9 mouse cellular contexts compared by ENCODE assay signal in genomic region chrX:94061246-94061645, GRCm38 (mm10).
DNase-seq lines count a peak whose midpoint lies in the region; ATAC-seq and TF ChIP-seq lines count a peak whose summit lies in the region.
"Had no signal": no experiment of that assay in that cellular context is flagged by ENCODE, and none has a peak within 500 bp of the region (broad histone marks: within the 10 kb centered on the region; RNA-seq: fewer than 3 reads in every experiment).

No protein-coding gene starts in this region.

- no peak overlapping the region for H3K9ac ChIP-seq in intestine, embryonic 16.5 days (ENCODE audit: low read depth, low read length)
- H3K9ac ChIP-seq in intestine, embryonic 15.5 days: no peak overlapping the region
- no peak overlapping the region for H3K9ac ChIP-seq in CH12.LX (ENCODE audit: insufficient read depth, low read depth)
- H3K9ac ChIP-seq in midbrain, embryonic 13.5 days (replicated peaks): no peak overlapping the region
- no peak overlapping the region for H3K9ac ChIP-seq in midbrain, embryonic 11.5 days (ENCODE audit: low read length)
- H3K9ac ChIP-seq: hindbrain, embryonic 15.5 days had no signal

- H3K4me3 ChIP-seq in intestine, embryonic 16.5 days (ENCODE audit: low read length): no peak overlapping the region
- H3K4me3 ChIP-seq in intestine, embryonic 15.5 days (replicated peaks): no peak overlapping the region
- H3K4me3 ChIP-seq in CH12.LX (replicated peaks in 1 of 3; ENCODE audit: low read depth in 2 of 3, low read length in 2 of 3, poor library complexity in 1 of 3): no peak overlapping the region
- H3K4me3 ChIP-seq in midbrain, embryonic 13.5 days (replicated peaks): no peak overlapping the region
- H3K4me3 ChIP-seq in midbrain, embryonic 11.5 days (ENCODE audit: low read depth, low read length): no peak overlapping the region
- H3K4me3 ChIP-seq: hindbrain, embryonic 15.5 days had no signal

- no peak for TF ChIP-seq CTCF in CH12.LX (conservative IDR thresholded peaks at IDR 0.05 in 1 of 2, IDR thresholded peaks at IDR 0.05 in 1 of 2; ENCODE audit: low read depth in 2 of 2, low read length in 2 of 2)

- TF ChIP-seq EP300 in CH12.LX (IDR thresholded peaks at IDR 0.05; ENCODE audit: low read length): no peak

- in situ Hi-C loops in CH12.LX (cut with MboI; ENCODE audit: low pct_ligation_motif_present, low pct_unique_long_range_greater_than_20kb, low sequenced_read_pairs): no loop called here

- H3K27ac ChIP-seq in intestine, embryonic 16.5 days (ENCODE audit: low read length): no peak overlapping the region
- no peak overlapping the region for H3K27ac ChIP-seq in intestine, embryonic 15.5 days
- no peak overlapping the region for H3K27ac ChIP-seq in CH12.LX (ENCODE audit: insufficient read depth, low read depth)
- no peak overlapping the region for H3K27ac ChIP-seq in midbrain, embryonic 13.5 days
- H3K27ac ChIP-seq in midbrain, embryonic 11.5 days (ENCODE audit: low read depth, low read length): no peak overlapping the region
- H3K27ac ChIP-seq: hindbrain, embryonic 15.5 days had no signal

- ATAC-seq in intestine, embryonic 16.5 days: no peak; the same call in 1 of the 2 replicates
- no peak for ATAC-seq in intestine, embryonic 15.5 days
- no peak for ATAC-seq in midbrain, embryonic 13.5 days
- ATAC-seq in midbrain, embryonic 11.5 days (ENCODE audit: low FRiP score): no peak

- peaks cover 17% of the 10 kb centered on the region; the same call in 1 of the 2 replicates for H3K27me3 ChIP-seq in intestine, embryonic 16.5 days (replicated peaks; ENCODE audit: control insufficient read depth, insufficient read depth, low read length)
- peaks cover 6% of the 10 kb centered on the region; the same call in 1 of the 2 replicates for H3K27me3 ChIP-seq in intestine, embryonic 15.5 days (replicated peaks)
- no peaks in the 10 kb centered on the region for H3K27me3 ChIP-seq in CH12.LX (replicated peaks)
- H3K27me3 ChIP-seq in midbrain, embryonic 13.5 days: peaks cover 54% of the 10 kb centered on the region
- peaks cover 13% of the 10 kb centered on the region for H3K27me3 ChIP-seq in midbrain, embryonic 11.5 days (ENCODE audit: control insufficient read depth, insufficient read depth, low read length)

- no peaks in the 10 kb centered on the region for H3K4me1 ChIP-seq in intestine, embryonic 16.5 days (ENCODE audit: control insufficient read depth, insufficient read depth, low read length)
- no peaks in the 10 kb centered on the region for H3K4me1 ChIP-seq in intestine, embryonic 15.5 days (replicated peaks)
- 0 out of 4 replicates have a peak, but pooled peaks cover 0 to 5% of the 10 kb centered on the region in 2 experiments for H3K4me1 ChIP-seq in CH12.LX (ENCODE audit: control insufficient read depth in 1 of 2, insufficient read depth in 2 of 2)
- H3K4me1 ChIP-seq in midbrain, embryonic 13.5 days (replicated peaks): no peaks in the 10 kb centered on the region
- H3K4me1 ChIP-seq in midbrain, embryonic 11.5 days (ENCODE audit: control insufficient read depth, insufficient read depth, low read length): 0 out of 2 replicates have a peak, but pooled peaks cover 2% of the 10 kb centered on the region
- H3K4me1 ChIP-seq: hindbrain, embryonic 15.5 days had no signal

- 40% methylated on average over 6 of the region's 6 CpGs for WGBS in intestine, embryonic 16.5 days
- WGBS in intestine, embryonic 15.5 days: 36% methylated on average over 6 of the region's 6 CpGs
- 71% methylated on average over 6 of the region's 6 CpGs for WGBS in midbrain, embryonic 13.5 days
- 63% methylated on average over 6 of the region's 6 CpGs for WGBS in midbrain, embryonic 11.5 days

- dilution Hi-C loops in CH12.LX (cut with MboI; ENCODE audit: extremely low pct_ligation_motif_present, extremely low pct_unique_long_range_greater_than_20kb, low sequenced_read_pairs): no loop called here

- TF ChIP-seq POLR2A in CH12.LX (IDR thresholded peaks at IDR 0.05; ENCODE audit: low read depth, low read length): no peak

- no peaks in the 10 kb centered on the region for H3K36me3 ChIP-seq in intestine, embryonic 16.5 days (ENCODE audit: control insufficient read depth, insufficient read depth, low read length)
- no peaks in the 10 kb centered on the region for H3K36me3 ChIP-seq in intestine, embryonic 15.5 days
- no peaks in the 10 kb centered on the region for H3K36me3 ChIP-seq in CH12.LX (replicated peaks in 1 of 2; ENCODE audit: control insufficient read depth in 1 of 2, insufficient read depth in 1 of 2, low read length in 1 of 2)
- no peaks in the 10 kb centered on the region for H3K36me3 ChIP-seq in midbrain, embryonic 13.5 days
- H3K36me3 ChIP-seq in midbrain, embryonic 11.5 days (ENCODE audit: control insufficient read depth, insufficient read depth, low read length): no peaks in the 10 kb centered on the region
- H3K36me3 ChIP-seq: hindbrain, embryonic 15.5 days had no signal

- no peaks in the 10 kb centered on the region for H3K9me3 ChIP-seq in intestine, embryonic 16.5 days (ENCODE audit: control insufficient read depth, low read length)
- no peaks in the 10 kb centered on the region for H3K9me3 ChIP-seq in intestine, embryonic 15.5 days
- no peaks in the 10 kb centered on the region for H3K9me3 ChIP-seq in CH12.LX (replicated peaks; ENCODE audit: low read length)
- H3K9me3 ChIP-seq in midbrain, embryonic 13.5 days: no peaks in the 10 kb centered on the region
- H3K9me3 ChIP-seq in midbrain, embryonic 11.5 days (ENCODE audit: control insufficient read depth, low read length): no peaks in the 10 kb centered on the region
- H3K9me3 ChIP-seq: hindbrain, embryonic 15.5 days had no signal

- H3K4me2 ChIP-seq in intestine, embryonic 16.5 days (ENCODE audit: low read depth, low read length): peak overlapping the region; percentile 22; the same call in 1 of the 2 replicates
- H3K4me2 ChIP-seq in intestine, embryonic 15.5 days (replicated peaks): no peak overlapping the region
- H3K4me2 ChIP-seq in CH12.LX (ENCODE audit: insufficient read depth, low read depth, poor library complexity, severe bottlenecking): peak overlapping the region; percentile 64
- no peak overlapping the region for H3K4me2 ChIP-seq in midbrain, embryonic 13.5 days (replicated peaks)
- no peak overlapping the region for H3K4me2 ChIP-seq in midbrain, embryonic 11.5 days
- H3K4me2 ChIP-seq: hindbrain, embryonic 15.5 days had no signal

- no peaks in the 10 kb centered on the region for H3K79me2 ChIP-seq in CH12.LX (replicated peaks; ENCODE audit: control insufficient read depth, extremely low read depth, insufficient read depth, poor library complexity, severe bottlenecking)

- no peak for TF ChIP-seq RAD21 in CH12.LX (IDR thresholded peaks at IDR 0.05; ENCODE audit: low read depth, low read length)

- DNase-seq in CH12.LX (ENCODE audit: extremely low read depth): no peak
- DNase-seq in fibroblast of lung, adult 2 months (ENCODE audit: low read depth): peak; percentile 50
- peak; percentile 63 for DNase-seq in layer of hippocampus, adult 9-11 months
- DNase-seq in skeletal muscle tissue, adult 2 months (ENCODE audit: low read depth, low spot score): peak; percentile 57
- DNase-seq in midbrain, embryonic 11.5 days (ENCODE audit: low spot score, missing footprints): no peak

TF ChIP-seq in CH12.LX, 34 proteins besides CTCF, POLR2A, EP300 and RAD21:
- no peak for TF ChIP-seq NRF1 (IDR thresholded peaks at IDR 0.05; ENCODE audit: low read depth, low read length)
- no peak for TF ChIP-seq MXI1 (IDR thresholded peaks at IDR 0.05; ENCODE audit: low read depth, low read length)
- no peak for TF ChIP-seq E2F4 (IDR thresholded peaks at IDR 0.05; ENCODE audit: insufficient replicate concordance, low read depth, low read length)
- TF ChIP-seq MAZ (IDR thresholded peaks at IDR 0.05; ENCODE audit: low read depth, low read length): no peak
- no peak for TF ChIP-seq ZMIZ1 (IDR thresholded peaks at IDR 0.05; ENCODE audit: low read depth, low read length)
- no peak for TF ChIP-seq CHD1 (IDR thresholded peaks at IDR 0.05; ENCODE audit: low read depth, low read length)
- TF ChIP-seq USF1 (IDR thresholded peaks at IDR 0.05; ENCODE audit: low read depth, low read length): no peak
- TF ChIP-seq SIN3A (IDR thresholded peaks at IDR 0.05; ENCODE audit: low read length): no peak
- no peak for TF ChIP-seq MAFK (IDR thresholded peaks at IDR 0.05; ENCODE audit: insufficient replicate concordance, low read length)
- no peak for TF ChIP-seq CHD2 (IDR thresholded peaks at IDR 0.05; ENCODE audit: low read length)
- TF ChIP-seq MAX (IDR thresholded peaks at IDR 0.05; ENCODE audit: low read length): no peak
- TF ChIP-seq JUND (conservative IDR thresholded peaks at IDR 0.05; ENCODE audit: low read depth, low read length): no peak
- TF ChIP-seq PAX5 (IDR thresholded peaks at IDR 0.05; ENCODE audit: low read length): no peak
- TF ChIP-seq JUN (IDR thresholded peaks at IDR 0.05; ENCODE audit: insufficient read depth, low read depth, low read length): no peak
- TF ChIP-seq BHLHE40 (IDR thresholded peaks at IDR 0.05; ENCODE audit: low read depth, low read length): no peak
- TF ChIP-seq UBTF (IDR thresholded peaks at IDR 0.05; ENCODE audit: low read depth, low read length): no peak
- TF ChIP-seq SMC3 (IDR thresholded peaks at IDR 0.05; ENCODE audit: low read depth, low read length): no peak

Comparison
In these comparisons a context has a peak if more than half of its experiments do, and no peak if none do; other contexts are left out.
1. H3K4me2 ChIP-seq: peak in intestine, embryonic 16.5 days (single experiment) and CH12.LX (single experiment); none in intestine, embryonic 15.5 days (single experiment), midbrain, embryonic 13.5 days (single experiment) and midbrain, embryonic 11.5 days (single experiment).
2. DNase-seq: peak in fibroblast of lung, adult 2 months (single experiment), layer of hippocampus, adult 9-11 months (single experiment) and skeletal muscle tissue, adult 2 months (single experiment); none in CH12.LX (single experiment) and midbrain, embryonic 11.5 days (single experiment).